Mouse (Mus musculus) megakaryocyte progenitor cell, adult 5-6 weeks (primary cell): Measurements from ENCODE around the gene Slitrk4. TPM values are rescaled to one million over a fixed set of nuclear protein-coding genes. Genes with fewer than 3 reads are reported as not detected.

Experiments used
- ATAC-seq: replicated peaks from 2 replicates; pipeline ENCODE4 v1.8.0; 2016; ENCODE audit warnings: mild to moderate bottlenecking, moderate TSS enrichment, inconsistent platforms; ENCODE audit not compliant: poor library complexity
- total RNA-seq, 2 experiments: library from RNA; stranded (forward) in 1 of 2; stranded (reverse) in 1 of 2; fragments of 157-497, 149-512 nt in 1 of 2; fragments of 200-1000 nt in 1 of 2; gene quantifications; 2 replicates each; pipeline versions ENCODE4 v1.2.3 to v1.2.4; 2015 to 2017

Slitrk4 gene
- not detected in 2 replicates for total RNA-seq (2015)
- not detected in 2 replicates for total RNA-seq (2017)

- ATAC-seq, result no peak
These were observed at the start of gene Slitrk4 for GRCm38 (mm10) chrX:64276290-64277125. TSS of gene Slitrk4 (minus strand) at chrX:64276996.

DNA sequence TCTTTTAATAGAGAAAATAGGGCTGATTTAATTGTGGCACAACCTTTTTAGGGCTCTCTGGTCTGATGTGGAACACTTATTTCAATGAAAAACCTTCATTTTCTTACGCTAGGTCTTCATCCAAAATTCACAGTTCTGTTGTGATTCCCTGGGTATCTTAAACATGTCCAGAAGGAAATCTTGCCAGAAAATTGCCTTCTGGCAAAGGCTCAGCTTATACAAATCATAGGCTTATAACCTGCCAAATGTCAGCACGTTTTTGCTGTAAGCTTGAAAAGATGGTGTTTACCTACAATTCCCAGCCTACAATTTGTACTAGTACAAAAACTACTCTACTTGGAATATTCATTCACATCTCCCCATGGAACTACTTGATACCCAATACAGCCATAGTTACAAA lies 42.7 kb upstream of the Slitrk4 start:
- no peak for ATAC-seq

GRCm38 (mm10) chrX:64277991-64278301 lies 1.1 kb upstream of the Slitrk4 start:
- no peak for ATAC-seq

DNA sequence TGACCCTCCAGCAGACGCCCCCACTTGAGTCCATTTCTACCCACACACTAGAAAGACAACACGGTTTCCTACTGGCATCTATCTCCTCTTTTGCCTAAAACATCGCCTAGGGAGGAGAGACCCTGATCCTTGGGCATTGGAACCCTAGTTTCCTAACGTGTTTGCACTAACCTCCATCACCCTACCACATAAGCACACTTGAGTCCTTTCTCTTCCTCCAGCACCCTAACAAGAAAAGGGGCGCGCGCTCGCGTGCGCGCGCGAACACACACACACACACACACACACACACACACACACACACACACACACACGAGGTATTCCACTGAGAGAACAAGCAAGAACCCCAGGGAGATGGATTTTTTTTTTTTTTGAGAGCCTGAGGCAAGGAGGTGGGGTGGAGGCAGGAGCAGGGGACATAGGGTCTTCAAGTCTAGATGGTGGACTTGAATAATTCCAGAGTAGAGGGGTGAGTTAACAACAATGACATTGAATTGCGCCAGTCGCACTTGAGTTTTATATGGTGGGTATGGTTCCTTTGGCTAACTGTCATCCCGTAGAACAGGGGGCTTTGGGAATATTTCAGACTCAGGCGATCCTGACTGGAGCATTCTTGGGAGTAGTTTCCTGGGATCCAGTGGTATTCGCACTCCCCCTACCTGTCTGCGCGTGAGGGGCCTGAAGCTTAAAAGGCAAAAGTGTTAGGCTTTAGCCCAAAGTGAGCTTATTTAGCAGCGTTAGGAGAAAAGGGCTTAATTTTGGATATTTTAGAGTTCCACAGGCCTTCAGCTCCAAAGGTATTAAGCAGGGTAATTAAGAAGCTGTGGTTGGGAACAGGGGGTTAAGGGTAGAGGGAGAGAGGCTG lies 562 bp upstream of the Slitrk4 start:
- no peak for ATAC-seq

DNA sequence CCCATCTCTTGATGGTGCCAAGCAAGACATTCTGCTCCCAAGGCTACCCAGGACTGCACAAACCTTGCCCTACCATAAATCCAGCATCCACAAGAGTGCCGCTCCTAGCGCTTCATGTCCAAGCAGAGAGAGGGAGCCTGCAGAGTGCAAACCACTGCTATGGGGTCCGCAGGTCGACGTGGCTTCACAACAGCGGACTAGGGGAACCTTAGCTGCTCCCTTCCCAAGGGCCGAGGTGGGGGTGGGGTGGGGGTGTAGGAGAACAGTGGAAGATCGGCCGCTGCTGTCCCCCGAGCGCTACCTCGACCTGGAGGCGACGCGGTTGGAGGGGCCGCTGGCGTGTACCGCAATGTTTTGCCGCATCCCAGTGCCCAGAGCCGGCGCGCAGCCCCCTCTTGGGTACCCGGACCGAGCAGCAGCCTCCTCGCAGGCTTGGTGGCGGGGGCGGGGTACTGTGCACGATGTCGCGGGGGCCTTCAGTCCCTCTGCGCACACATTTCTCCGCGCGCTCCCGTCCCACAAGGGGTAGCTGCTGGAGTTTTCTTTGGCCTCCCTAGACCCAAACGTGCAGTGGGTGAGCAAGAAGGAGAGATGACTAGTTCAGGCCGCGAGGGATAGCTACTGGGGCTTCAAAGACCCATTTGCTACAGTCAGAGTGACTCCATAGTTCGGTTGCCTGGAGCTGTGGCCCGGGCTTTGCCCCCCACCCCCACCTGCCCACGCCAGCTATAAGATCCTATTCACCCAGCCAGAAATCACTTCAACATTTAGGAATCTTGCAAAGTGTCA lies 1.1 kb downstream of the Slitrk4 start:
- ATAC-seq, result no peak

DNA sequence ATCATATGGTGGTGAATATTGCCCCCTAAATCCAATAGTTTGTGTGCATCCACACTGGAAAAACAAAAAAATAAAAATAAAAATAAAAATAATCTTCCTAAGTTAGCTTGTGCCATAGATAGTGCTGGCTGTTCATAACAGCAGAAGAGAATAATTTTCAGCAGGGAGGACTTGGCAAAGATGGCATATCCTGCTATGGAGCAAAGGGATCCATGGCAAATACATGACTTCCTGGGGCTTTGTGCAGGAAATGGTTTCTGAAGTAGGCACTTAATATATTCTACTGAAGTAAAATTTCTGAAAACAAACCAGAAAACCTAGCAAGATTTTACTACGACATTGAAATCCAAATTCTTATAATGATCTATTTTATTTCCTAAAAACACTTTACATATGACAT lies 13.3 kb downstream of the Slitrk4 start:
- no peak for ATAC-seq

Other genes with a start within 250 kb of the Slitrk4 start
- not detected in 2 replicates for gene Gm6760, start 124.8 kb downstream of the Slitrk4 start, total RNA-seq (2015)
- gene Gm6760, start 124.8 kb downstream of the Slitrk4 start, total RNA-seq (2017), result not detected in 2 replicates
- gene 3830417A13Rik, start 103.4 kb downstream of the Slitrk4 start, total RNA-seq (2015), result not detected in 2 replicates
- gene 3830417A13Rik, start 103.4 kb downstream of the Slitrk4 start, total RNA-seq (2017), result not detected in 2 replicates